Mouse (Mus musculus): Measurements from ENCODE around the gene Lrrc26. TPM values are rescaled to one million over a fixed set of nuclear protein-coding genes. Genes with fewer than 3 reads are reported as not detected.
"Not testable (repeated sequence)": the region's sequence is repeated elsewhere in the genome, so short reads cannot be mapped to it uniquely, and the experiment has no call there.

Gene Lrrc26
- polyA plus RNA-seq (2012; rRNA removed) = 7.0 and 8.2 TPM in 2 replicates

DNA sequence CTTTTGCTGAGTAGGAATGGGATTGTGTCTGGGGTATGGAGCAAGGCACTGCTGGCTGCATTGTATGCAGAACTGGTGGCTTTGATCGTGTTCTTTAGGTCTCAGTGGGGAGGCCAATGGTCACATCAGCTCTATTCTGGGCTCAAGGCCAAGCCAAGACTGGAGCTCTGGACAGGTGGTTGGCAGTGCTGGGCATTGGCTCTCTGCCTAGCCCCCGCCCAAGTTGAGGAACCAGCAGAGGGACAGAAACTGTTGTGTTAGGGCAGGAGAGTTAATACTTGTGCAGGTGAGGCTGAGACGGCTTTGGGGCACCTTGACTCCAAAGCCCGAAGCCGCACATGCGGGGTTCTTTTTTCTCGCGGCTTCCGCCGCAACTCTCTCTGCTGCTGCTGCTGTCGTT is at the start of gene Lrrc26:
TSS of gene Lrrc26 (plus strand) at position 265 of the 400 bp plus-strand sequence.
- DNase-seq (ENCODE audit: low spot score) = no peak

DNA sequence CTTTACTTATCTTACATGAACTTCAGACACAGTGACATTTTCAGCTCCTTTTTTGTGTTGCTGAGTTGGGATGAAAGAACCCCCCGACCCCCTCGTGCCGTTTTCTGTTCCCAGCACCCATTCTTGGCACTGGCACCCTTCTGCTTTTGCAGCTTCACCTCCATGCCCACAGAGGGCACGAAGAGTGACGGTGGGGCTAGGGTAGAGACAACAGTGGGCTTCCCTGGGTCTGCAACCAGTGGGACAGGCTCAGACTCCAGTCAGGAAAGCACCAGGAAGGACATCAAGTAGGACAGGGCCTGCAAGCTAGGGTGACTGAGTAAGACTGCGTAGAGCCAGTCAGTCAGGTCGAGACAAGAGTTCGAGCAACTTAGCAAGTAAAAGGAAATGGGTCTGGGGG is 49.4 kb upstream of the Lrrc26 start:
- no peak for DNase-seq (ENCODE audit: low spot score)

DNA sequence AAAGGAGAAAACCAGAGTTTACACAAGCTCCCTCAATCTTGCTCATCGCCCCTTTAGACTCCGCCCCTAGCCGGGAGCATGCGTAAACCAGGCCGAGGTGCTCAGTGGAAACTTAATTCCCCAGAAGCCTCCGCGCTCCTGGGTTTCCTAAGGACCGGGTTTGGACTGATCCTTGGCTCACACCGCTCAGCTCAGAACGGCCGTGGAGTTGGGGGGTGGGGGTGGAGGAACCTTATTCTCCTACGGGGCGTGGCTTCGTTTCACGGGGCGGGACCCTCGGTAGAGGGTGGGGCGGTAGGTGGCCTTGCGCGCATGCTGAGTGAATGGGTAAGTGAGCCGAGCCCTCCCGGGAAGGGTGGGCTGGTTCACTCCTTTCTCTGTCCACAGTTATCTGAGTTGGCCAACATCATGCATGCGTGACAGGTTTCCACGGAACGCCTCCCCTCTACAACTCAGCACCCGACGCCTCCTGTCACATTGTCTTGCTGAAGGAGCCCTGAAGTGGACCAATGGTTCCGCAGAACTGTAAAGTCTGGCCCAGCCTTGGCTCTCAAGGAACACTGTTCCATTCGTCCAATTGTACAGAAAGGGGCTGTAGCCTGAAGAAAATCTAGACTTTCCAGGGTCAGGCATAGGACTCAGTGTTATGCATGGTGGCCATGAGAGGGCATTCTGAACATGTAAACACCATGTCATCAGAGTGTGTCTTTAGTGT is 48.8 kb upstream of the Lrrc26 start:
- DNase-seq (ENCODE audit: low spot score) = no peak

DNA sequence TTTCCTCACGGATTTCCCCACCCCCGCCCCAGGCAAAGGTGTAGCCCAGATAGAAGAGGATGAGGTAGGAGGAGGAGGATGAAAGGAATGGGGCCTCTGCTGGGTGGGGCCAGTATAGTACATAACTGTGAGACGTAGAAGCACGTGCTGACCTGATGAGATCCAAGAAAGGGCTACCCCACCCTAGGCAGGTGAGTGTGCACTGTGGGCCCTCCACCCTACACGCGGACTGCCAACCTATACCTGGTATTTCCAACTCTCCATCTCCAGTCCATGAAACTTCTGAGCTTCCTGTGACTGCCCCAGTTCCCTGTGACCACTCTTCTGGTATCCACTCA is 48.3 kb upstream of the Lrrc26 start:
- DNase-seq (ENCODE audit: low spot score) = no peak

DNA sequence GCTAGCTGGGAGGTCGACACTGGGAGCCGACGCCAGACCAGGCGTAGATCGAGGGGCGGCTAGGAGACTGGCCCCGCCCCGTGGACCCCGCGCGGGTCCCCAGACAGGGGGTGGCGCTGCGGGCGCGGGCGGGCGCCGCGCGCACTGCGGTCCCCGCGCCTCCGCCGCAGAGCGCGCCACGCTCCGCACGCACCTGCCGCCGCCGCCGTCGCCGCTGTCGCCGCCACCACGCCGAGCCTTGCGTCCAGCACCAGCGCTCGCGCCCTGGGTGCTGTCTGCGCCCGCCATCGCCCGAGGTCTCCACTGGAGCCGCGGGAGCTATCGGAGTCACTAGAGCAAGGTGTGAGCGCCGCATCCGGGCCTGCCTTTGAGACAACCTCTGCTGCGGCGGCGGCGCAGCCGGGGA is 47.6 kb upstream of the Lrrc26 start, which contains the start of the genes Rnf208 and Cysrt1:
TSS of gene Rnf208 (plus strand) at position 155 of the 406 bp plus-strand sequence.
TSS of gene Cysrt1 (minus strand) at position 352 of the 406 bp plus-strand sequence.
- DNase-seq (ENCODE audit: low spot score) = no peak

DNA sequence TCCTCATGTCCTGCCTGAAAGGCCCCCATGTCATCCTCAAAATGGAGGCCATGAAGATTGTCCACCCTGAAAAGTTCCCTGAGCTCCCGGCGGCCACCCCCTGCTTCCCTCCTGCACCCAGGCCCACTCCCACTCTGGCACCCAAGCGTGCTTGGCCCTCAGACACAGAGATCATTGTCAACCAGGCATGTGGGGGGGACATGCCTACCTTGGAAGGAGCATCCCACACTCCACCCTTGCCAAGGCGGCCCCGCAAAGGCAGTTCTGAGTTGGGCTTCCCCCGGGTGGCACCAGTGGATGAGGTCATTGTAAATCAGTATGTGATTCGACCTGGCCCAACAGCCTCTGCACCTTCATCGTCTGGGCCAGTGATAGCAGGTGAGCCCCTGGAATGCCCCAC is 46.4 kb upstream of the Lrrc26 start:
- DNase-seq (ENCODE audit: low spot score) = no peak

DNA sequence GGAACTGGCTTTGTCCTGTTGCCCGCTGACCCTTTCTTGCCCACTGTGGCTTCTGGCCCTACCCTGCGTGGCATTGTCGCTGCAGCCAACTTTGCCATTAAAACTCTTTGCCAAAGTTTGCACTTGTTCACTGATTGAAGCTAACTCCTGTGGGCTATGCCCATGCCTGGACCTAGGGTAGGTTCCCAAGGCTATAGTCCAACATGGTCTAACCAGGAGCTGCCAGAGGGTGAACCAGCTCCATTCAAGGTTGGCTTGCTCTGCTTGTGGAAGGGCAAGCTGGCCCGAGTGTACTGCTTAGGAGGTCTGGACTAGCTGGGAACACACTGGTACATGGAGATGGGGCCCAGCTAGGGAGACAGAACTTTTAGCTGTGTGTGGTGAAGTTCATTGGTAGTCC is 45.6 kb upstream of the Lrrc26 start:
- DNase-seq (ENCODE audit: low spot score) = no peak

DNA sequence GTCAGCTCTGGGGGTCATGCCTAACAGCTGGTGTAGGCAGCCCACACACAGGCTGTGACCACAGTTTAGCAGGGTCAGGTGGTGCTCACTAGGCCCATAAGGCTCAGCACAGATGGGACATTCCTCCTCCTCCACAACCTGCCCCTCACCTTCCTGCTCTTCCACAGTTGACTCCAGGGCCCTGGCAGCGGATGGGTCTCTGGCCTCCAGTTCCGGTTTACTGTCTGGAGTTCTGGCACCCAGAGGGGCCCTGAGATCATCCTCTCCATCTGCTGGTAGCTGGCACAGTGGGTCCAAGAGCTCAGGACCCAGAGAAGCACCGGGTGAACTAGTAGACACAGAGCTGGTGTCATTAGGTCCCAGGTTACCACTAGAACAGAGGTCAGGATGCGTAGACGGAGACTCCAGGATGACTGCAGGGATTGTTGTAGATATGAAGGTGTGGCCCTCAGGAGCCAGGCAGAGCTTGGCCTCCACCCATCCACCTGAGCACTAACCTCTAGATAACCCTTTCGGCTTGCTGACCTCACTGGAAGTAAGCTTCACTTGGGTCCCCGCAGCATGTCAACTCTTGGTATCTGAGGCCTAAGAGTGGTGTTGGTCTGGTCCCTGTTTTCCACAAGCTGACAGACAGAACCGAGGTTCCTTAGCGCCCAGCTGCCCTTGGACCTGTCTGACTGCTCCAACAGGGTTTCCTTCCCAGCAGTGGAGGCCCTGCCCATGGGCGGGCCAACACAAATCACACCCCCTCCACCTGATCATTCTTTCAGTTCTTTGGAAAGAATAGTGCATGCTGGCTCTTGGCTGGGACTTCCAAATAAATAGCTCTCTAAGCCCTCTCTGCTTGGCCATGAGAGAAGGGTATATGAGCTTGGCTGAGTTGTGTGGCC is 43.3 kb upstream of the Lrrc26 start, which contains the start of gene AL732309.1:
TSS of gene AL732309.1 (minus strand) at position 681 of the 890 bp plus-strand sequence.
- no peak for DNase-seq (ENCODE audit: low spot score)

DNA sequence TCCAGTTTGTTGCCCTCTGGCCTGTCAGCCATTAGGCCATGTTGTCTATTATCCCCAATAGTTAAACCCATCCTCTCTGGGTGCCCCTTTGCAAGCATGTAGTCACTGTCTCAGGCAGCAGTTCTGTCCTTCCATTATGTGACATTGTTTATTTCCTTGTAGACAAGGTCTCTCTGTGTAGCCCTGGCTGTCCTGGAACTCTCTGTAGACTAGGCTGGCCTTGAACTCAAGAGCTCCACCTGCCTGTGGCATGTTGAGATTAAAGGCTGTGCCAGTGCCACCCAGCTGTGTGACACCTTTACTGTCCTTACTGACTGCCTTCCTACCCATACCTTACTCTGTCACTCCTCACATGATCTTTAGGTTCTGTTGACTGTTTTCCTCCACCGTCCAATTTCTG is 37.4 kb upstream of the Lrrc26 start:
- no peak for DNase-seq (ENCODE audit: low spot score)

DNA sequence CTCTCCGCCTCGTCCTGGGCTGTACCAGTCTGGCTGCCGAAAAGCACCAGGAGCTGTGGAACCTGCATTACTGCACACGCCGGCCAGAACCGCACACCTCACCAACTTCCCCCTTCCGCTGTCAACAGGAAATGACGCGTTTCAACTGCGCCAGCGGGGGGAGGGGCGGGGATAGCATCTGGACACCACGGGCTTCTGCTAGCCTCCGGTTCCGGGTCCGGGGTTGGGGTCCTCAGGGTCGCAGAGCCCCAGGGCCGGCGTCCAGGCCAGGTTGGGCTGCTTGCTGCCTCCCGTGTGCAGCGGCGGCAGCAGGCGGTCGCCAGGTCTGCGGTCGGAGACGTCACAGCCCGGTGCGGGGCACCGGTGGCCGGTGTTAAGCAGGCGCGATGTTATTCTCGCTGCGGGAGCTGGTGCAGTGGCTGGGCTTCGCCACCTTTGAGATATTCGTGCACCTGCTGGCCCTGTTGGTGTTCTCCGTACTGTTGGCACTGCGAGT is 34.4 kb upstream of the Lrrc26 start, which contains the start of gene Tmem203:
TSS of gene Tmem203 (plus strand) at position 156 of the 496 bp plus-strand sequence.
- peak; percentile 75 for DNase-seq (ENCODE audit: low spot score)

DNA sequence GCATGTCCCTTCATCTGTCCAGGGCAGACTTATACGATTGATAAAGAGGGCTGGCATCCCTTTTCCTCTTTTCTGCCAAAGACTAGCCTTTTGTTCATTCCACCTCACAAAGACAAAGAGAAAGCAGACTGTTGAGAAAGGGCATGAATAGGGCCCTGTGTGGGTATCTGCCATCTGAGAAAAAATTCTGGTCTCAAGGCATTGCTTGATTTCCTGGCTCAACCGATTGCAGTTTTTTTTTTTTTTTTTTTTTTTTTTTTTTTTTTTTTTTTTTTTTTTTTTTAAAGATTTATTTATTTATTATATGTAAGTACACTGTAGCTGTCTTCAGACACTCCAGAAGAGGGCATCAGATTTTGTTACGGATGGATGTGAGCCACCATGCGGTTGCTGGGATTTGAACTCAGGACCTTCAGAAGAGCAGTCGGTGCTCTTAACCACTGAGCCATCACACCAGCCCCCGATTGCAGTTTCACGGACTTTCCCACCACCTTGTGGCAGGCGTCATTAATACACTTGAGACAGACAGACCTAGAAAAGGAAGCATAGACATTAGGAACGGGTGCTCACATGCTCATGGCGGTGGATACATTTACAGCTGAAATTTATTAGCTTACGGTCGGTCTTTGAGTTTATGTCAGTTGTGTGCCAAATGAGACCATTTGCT is 33.1 kb upstream of the Lrrc26 start:
- DNase-seq (ENCODE audit: low spot score) = not testable (repeated sequence)

DNA sequence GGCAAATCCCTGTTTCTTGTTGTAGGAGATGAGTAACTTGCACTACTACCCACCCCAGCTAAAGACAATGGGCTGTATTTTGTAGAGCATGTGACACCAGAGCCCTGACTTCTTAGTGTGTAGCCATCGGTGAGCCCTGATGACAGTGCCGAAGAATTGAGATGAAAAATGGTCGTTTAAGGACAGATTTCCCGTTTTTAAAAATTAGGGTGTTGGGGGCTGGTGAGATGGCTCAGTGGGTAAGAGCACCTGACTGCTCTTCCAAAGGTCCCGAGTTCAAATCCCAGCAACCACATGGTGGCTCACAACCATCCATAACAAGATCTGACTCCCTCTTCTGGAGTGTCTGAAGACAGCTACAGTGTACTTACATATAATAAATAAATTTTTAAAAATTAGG is 32.5 kb upstream of the Lrrc26 start:
- not testable (repeated sequence) for DNase-seq (ENCODE audit: low spot score)

DNA sequence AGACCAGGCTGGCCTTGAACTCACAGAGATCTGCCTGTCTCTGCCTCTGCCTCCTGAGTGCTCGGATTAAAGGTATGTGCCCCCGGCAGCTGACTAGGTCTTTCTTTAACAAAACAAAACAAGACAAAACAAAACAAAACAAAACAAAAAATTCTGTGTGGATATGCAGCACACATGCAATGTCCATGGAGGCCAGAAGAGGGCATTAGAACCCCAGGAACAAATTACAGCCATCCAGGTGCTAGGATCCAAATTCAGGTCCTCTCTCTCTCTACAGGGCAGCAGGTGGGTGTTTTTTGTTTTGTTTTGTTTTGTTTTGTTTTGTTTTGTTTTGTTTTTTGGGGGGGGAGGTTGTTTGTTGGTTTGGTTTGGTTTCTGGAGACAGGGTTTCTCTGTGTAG is 30.8 kb upstream of the Lrrc26 start:
- no peak for DNase-seq (ENCODE audit: low spot score)

DNA sequence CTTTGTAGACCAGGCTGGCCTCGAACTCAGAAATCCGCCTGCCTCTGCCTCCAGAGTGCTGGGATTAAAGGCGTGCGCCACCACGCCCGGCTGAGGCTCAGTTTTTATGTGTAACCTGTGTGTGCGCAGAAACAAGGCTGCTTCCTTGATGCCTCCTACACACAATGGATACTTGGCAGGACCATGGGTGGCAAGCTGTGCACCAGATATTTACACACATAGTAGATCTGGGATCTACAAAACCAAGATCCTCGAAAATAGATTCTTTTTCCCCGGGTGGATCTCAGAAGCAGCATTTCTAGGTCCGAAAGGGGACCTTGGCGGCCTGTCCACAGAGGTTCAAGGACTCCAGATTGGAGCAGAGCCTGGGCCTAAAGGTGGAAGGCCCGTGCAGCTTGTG is 27.8 kb upstream of the Lrrc26 start:
- DNase-seq (ENCODE audit: low spot score) = no peak

DNA sequence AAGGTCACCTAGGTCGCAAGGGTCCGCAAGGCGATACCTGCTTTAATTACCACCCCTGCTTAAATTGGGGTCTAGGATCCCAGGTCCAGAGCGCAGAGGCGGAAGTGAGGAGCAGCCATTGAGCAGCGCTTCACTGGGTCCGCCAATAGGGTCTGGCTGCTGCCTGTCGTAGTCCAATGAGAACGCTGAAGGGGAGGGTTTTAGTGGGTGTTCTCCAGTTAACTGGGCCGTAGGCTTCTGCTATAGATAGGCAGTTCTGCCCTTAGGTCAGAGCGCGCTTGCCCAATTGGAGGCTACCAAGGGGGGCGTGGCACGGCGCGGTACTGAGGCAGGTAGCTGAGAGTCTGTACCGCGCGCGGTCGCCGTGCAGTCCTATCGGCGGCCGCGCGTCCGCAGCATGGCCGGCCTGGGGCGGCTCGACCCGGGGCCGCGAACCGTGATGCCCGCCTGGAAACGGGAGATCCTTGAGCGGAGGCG is 27.4 kb upstream of the Lrrc26 start, which contains the start of gene Tprn:
TSS of gene Tprn (plus strand) at position 328 of the 477 bp plus-strand sequence.
- DNase-seq (ENCODE audit: low spot score) = peak; percentile 82

DNA sequence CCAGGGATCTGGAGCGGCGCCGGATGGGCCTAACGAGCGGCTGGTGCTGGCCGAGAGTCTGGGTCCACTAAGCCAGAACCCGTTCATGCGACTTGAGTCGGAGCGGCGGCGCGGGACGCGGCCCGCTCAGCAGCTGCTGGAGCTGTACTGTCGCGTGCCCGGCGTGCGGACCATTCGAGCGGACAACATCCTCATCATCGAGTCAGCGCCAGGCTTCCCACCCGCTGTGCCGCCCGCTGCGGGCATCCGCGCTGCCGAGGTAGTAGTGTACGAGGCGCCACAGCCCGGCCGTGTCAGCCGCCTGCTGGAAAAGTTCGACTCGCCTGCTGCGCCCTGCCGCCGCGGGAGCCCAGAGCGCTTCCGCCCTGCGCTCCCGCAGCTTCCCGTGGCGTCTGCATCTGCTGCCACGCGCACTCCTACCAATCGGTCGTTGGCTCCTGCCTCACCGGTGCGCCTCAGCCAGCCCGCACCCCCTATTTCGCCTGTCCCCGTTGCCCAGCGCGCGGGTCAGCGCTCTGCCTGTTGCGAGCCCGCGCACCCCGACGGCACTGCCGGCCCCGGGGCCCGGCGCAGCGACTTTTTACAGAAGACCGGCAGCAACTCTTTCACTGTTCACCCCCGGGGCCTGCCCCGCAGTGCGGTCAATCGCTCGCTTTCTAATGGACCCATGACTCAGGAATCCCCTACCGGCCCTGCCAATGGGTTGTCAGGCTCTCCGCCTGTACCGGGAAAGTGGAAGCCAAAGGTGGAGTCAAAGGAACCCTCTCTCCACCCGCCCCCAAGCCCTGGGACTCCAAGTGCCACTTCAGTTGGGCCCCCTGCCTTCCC is 26.7 kb upstream of the Lrrc26 start:
- peak; percentile 36 for DNase-seq (ENCODE audit: low spot score)

DNA sequence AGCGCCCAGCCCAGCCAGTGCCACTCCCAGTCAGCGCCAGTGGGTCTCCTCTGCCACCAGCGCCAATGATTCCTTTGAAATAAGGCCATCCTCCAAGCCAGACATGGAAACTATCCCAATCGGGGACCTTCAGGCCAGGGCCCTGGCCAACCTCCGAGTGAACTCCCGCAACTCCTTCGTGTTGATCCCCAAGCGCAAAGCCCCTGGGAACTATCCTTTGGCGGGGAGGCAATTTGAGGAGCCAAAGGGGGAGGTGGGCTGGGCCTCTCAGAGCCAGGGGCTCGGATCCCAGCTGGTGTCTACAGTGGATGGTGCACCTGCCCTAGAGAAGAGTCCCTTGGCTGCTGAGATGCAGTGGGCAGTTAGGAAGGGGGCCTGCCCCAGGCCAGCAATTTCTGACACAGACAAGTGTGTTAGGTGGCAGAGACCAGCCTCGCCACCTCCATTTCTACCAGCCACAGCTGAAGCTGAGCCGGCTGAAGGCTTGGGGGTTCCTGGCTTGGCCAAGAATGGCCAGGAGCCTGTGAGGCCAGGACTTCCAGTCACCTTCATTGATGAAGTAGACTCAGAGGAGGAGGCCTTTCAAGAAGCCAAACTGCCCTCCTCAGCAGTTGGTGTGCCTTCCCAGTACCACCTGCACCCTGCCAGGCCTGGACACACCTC is 26.0 kb upstream of the Lrrc26 start:
- DNase-seq (ENCODE audit: low spot score) = no peak

DNA sequence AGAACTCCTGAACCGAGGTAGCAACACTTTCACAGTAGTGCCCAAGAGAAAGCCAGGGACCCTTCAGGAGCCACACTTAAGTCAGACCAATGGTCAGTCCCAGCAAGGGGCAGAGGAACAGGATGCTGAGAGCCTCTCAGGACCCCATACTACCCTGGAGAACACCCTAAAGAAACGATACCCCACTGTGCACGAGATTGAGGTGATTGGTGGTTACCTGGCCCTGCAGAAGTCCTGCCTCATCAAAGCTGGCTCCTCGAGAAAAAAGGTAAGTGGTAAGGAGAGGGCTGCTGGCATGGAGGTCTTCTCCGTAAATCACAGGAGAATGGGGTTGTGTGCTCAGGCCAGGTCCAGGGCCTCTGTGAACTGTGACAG is 25.4 kb upstream of the Lrrc26 start:
- DNase-seq (ENCODE audit: low spot score) = no peak

DNA sequence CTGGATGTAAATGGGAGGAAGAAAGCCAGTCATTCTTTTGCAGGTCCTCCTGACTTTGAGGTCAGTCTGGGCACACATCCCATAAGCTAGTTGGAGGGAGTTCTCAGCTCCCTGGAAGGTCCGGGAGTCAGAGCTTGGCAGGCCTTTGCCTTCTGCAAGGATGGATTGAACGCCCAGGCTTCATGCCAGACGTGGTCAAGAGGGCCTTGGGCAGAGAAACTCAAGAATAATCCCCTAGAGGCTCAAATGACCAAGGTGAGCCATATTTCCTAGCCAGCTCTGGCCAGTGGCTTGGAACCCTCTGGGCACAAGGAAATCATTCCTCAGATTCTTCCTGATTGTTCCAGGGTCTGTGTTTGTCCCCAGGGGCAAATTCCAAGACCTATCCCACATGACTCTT is 24.9 kb upstream of the Lrrc26 start:
- no peak for DNase-seq (ENCODE audit: low spot score)

DNA sequence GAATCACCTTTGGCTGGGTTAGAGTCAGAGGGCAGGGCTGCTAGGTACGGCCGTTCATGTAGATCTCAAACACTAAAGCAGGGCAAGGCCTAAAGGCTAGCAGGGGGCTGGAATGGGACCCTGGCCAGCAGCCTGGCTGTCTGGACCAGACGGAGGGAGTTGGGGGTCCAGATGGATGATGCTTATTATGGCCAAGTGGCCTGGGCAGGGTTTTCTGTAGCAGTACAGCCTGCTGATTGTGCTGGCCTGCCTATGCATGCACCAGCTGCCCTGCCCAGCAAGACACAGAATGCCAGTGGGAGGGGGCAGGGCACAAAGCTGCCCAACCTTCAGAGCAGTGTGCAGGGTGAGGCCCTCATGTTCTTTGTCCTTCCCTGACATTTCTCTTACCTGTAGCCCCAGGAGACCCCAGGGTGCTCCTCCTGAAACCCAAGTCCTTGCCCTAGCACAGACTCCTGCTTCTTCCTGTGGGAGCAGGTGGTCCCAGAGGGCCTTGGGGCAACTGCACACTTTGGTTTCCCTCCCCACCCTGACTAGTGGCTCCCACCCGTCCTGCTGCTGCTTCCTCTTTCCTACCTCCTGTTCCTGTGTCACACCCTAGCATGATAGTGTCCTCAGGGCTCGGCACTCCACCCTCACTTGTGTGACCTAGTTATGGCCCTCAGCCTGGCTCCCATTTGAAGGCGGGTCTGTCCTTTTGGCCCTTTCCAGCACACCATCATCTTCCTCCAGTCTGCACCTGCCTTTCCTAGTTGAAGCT is 23.6 kb upstream of the Lrrc26 start:
- DNase-seq (ENCODE audit: low spot score) = peak; percentile 48
